Mouse (Mus musculus) spleen, adult 10 weeks (tissue): ENCODE data around the gene Itga7. TPM values are rescaled to one million over a fixed set of nuclear protein-coding genes. Genes with fewer than 3 reads are reported as not detected.

Experiments
- polyA plus RNA-seq: library from polyadenylated mRNA; stranded (reverse); fragments of 350-450 nt; fragmentation: Illumina TruSeq; extraction: RNeasy Lipid Tissue Mini Kit (QIAGEN cat#74804); gene quantifications from one replicate; pipeline ENCODE4 v1.2.3, GENCODE M21; 2015; ENCODE audit warnings: low replicate concordance; ENCODE audit not compliant: insufficient read depth

Gene Itga7
- 1.9 TPM for polyA plus RNA-seq

DNA sequence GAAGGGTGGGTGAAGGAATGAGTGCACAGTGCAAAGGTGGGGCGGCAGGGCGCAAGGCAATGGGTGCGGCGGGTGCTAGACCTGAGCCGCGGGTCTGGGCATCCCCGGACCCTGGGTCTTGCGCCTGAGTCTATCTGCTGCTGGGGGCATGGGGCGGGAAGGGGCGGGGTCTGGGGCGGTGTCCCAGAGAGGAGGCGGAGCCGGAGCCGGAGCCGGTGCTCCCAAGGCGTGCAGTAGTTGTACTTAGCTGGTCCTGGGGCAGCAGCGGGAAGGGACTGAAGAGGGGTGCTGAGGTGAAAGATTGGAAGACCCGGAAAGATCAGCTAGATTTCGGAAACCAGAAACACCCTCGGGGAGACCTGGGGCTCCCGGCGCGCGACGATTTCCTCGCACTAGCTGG is at the start of gene Itga7:
Gene Itga7, plus strand, starts transcription at position 245 of the 400 bp plus-strand sequence.

DNA sequence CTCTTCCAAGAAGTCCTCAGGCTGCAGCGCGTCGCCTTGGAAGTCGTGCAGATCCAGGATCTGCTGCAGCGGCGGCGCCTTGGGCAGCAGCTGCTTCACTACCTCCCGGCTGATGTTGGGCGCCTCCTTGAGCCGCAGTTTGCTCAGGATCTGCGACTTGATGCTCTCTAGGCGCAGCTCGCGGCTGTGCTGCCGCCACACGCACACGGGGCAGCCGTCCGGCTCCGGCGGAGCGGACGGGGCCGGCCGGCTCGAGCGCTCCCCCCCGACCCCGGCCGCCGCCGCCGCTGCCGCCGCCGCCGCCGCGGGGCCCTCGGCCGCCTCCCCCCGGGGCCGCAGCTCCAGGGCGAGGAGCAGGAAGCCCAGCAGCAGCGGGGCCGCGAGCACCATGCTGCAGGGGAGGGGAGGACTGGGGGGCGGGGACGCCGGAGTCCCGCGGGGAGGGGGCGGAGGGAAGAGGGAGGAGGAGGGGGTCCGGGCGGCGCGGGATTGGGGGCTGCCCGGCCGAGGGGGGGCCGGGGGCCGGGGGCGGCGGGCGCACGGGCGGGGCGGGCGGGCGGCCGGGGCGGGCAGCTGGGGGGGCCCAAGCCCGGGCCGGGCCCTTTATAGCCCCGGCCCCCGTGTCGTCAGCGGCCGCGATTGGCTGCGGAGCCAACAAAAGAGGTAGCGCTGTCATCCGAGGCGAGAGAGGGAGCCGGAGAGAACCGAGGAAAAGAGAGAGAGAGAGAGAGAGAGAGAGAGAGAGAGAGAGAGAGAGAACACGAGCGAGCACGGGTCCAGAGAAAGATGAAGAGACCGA is 42.1 kb upstream of the Itga7 start, which contains the start of gene Gdf11:
Gene Gdf11, minus strand, starts transcription at position 423 of the 799 bp plus-strand sequence.

DNA sequence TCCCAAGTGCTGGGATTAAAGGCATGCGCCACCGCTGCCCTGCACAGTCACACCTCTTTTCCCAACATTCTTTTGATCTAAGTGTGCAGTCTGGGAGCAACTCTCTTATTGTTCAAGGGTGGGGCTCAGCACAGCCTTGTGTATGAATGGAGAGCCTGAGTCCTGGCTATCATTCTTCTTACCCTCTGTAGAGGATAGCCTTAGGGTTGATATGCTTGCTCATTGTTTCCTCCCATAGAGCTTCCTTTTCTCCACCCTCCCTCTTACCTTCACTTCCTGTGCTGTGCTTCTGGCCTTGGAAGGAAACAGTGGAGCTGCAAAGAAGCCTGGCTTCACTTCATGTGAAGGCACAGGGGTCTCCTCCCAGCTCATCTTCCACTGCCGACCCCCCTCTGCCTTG is 32.9 kb upstream of the Itga7 start, which contains the start of gene Cd63:
Gene Cd63, plus strand, starts transcription at position 292 of the 400 bp plus-strand sequence.

DNA sequence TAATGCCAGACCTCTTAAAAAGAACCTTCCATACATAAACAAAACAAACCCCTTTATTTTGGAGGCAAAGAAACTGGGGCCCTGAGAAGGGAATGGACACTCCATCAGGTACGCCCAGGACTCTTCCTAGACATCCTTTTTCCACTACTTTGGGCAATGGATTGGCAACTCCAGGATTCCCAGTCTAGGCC is 10.9 kb upstream of the Itga7 start, which contains the start of gene Rdh5:
Gene Rdh5, minus strand, starts transcription at position 67 of the 191 bp plus-strand sequence.

DNA sequence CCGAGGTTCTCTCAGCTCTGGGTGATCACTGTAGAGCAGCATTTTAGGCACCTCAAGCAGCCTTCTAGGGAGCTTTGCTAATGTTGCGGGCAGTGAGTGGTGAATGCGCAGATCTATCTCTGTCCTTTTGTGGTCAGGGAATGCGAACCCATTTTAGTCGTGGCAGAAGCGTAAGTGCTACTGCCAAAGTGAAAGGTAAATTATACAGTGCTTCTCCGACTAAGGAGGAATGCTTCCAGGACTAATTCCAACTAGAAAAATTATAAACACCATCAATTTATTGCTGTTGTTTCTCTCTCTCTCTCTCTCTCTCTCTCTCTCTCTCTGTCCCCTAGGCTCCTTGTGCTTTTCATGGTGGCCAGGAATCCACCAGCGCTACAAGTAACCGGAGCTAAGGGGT is 9.7 kb upstream of the Itga7 start, which contains the start of gene Bloc1s1:
Gene Bloc1s1, minus strand, starts transcription at position 101 of the 400 bp plus-strand sequence.

DNA sequence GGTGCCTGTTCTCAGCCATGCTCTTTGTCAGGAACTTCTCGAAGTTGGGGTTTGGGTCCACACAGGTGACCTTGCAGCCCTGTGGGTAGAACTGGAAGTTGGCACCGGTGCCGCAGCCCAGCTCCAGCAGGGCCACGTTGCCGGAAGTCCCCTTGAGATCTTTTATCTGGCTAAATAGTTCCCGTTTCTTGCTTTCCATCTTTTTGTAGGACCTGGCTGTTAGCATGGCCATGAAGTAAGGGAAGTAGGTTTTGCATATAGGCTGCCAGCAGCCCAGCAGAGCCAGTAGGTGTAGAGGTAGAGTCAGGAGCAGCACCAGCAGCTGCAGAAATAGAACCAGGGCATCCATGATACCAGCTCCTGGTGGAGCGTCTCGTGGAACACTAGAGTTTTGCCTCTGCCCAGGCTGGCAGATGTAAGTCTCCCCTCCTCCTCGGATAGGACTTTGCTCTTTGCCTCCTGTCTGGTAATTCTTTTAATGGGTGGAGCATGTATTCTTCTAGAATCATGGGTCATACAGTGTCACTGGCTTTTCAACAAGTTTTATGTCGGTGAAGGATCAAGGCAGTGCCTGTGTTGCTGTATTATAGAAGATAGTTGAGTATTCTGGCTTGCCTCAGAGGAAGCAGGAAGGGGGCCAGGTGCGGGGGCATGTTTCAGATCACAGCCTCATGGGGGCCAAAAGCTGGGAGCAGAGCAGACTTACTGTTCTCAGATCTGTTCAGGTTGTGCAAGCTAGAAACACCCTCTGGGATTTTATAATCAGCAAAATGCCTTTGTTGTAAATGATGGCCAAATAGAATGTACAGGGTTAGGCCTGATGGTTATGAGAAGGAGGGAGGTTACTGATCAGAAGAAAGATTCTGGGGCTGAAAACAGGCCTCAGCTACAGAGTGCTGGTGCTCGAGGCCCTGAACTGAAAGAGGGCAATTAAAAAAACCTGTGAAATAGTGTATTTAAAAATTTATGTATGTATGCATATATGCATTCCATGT is 27.3 kb downstream of the Itga7 start, which contains the start of gene Mettl7b:
Gene Mettl7b, minus strand, starts transcription at position 399 of the 995 bp plus-strand sequence.

DNA sequence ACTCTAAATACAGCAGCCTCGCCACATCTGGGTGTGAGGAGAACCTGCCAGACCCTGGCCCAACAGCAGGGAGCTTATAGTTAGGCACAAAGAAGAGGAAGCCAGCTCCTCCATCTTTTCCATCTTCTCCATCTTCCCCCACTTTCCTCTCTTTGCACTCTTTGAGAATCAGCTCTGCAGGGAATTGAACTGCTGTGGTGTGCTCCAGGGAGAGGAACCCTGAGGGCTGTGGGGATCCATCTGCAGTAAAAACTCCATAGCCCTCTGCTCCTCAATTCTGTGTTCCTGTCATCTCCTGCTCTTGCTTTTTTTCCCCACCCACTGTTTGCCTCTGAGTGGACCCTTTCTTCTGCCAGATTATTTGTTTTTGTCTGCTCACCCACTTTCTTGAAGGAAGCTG is 55.5 kb downstream of the Itga7 start, which contains the start of gene Olfr9:
Gene Olfr9, plus strand, starts transcription at position 301 of the 400 bp plus-strand sequence.

Other genes starting within 250 kb of the Itga7 start
- gene Rab5b, start 237.6 kb upstream of the Itga7 start, polyA plus RNA-seq = 110 TPM
- 0.30 TPM for gene Pmel, start 229.6 kb upstream of the Itga7 start, polyA plus RNA-seq
- 64.5 TPM for gene Cdk2, start 228.8 kb upstream of the Itga7 start, polyA plus RNA-seq
- 222 TPM for gene Dgka, start 189.0 kb upstream of the Itga7 start, polyA plus RNA-seq
- gene Pym1, start 185.9 kb upstream of the Itga7 start, polyA plus RNA-seq = 26.8 TPM
- gene Mmp19, start 142.9 kb upstream of the Itga7 start, polyA plus RNA-seq = 4.1 TPM
- 63.9 TPM for gene Dnajc14, start 129.8 kb upstream of the Itga7 start, polyA plus RNA-seq
- 10.7 TPM for gene Tmem198b, start 129.4 kb upstream of the Itga7 start, polyA plus RNA-seq
- 193 TPM for gene Sarnp, start 116.5 kb upstream of the Itga7 start, polyA plus RNA-seq
- gene Ormdl2, start 112.2 kb upstream of the Itga7 start, polyA plus RNA-seq = 55.9 TPM
- 20.5 TPM for gene Gdf11, start 42.1 kb upstream of the Itga7 start, polyA plus RNA-seq
- gene Cd63, start 32.8 kb upstream of the Itga7 start, polyA plus RNA-seq = 133 TPM
- gene Rdh5, start 10.9 kb upstream of the Itga7 start, polyA plus RNA-seq = 10.6 TPM
- 64.2 TPM for gene Bloc1s1, start 9.8 kb upstream of the Itga7 start, polyA plus RNA-seq
- not detected for gene Mettl7b, start 27.2 kb downstream of the Itga7 start, polyA plus RNA-seq
- gene Olfr9, start 55.6 kb downstream of the Itga7 start, polyA plus RNA-seq = not detected
- gene Olfr763, start 77.0 kb downstream of the Itga7 start, polyA plus RNA-seq = not detected
- not detected for gene Olfr764-ps1, start 106.1 kb downstream of the Itga7 start, polyA plus RNA-seq
- not detected for gene Olfr765, start 116.2 kb downstream of the Itga7 start, polyA plus RNA-seq
- not detected for gene Olfr766-ps1, start 135.2 kb downstream of the Itga7 start, polyA plus RNA-seq
- gene Olfr767, start 149.1 kb downstream of the Itga7 start, polyA plus RNA-seq = not detected
- gene Olfr768, start 165.6 kb downstream of the Itga7 start, polyA plus RNA-seq = not detected
- gene Olfr769, start 184.0 kb downstream of the Itga7 start, polyA plus RNA-seq = not detected
- not detected for gene Olfr770, start 205.2 kb downstream of the Itga7 start, polyA plus RNA-seq
- gene Olfr771, start 230.9 kb downstream of the Itga7 start, polyA plus RNA-seq = not detected
- gene Olfr772, start 244.1 kb downstream of the Itga7 start, polyA plus RNA-seq = not detected